Mouse (Mus musculus): Measurements from ENCODE around the gene Slc2a13. TPM values are rescaled to one million over a fixed set of nuclear protein-coding genes. Genes with fewer than 3 reads are reported as not detected.

The Slc2a13 gene
- total RNA-seq, 2 experiments from 2014 or later: 1.0 to 1.1 TPM

- DNase-seq: no peak
- intact Hi-C loops (cut with DNase I): no loop called here
Observed at GRCm38 (mm10) chr15:91378751-91379325, 194.2 kb downstream of the Slc2a13 start.

GRCm38 (mm10) chr15:91377568-91377967 lies 195.5 kb downstream of the Slc2a13 start:
- intact Hi-C loops (cut with DNase I): no loop called here
- DNase-seq: no peak

GRCm38 (mm10) chr15:91377105-91377504 lies 196.0 kb downstream of the Slc2a13 start:
- no peak for DNase-seq
- intact Hi-C loops (cut with DNase I): no loop called here

GRCm38 (mm10) chr15:91374441-91374840 lies 198.6 kb downstream of the Slc2a13 start:
- DNase-seq: no peak
- intact Hi-C loops (cut with DNase I): no loop called here

GRCm38 (mm10) chr15:91373203-91373584 lies 199.9 kb downstream of the Slc2a13 start:
- intact Hi-C loops (cut with DNase I): no loop called here
- DNase-seq: peak; percentile 20 to 26

GRCm38 (mm10) chr15:91372464-91373202 lies 200.4 kb downstream of the Slc2a13 start:
- intact Hi-C loops (cut with DNase I): no loop called here
- DNase-seq: no peak

- no peak for DNase-seq
- intact Hi-C loops (cut with DNase I): no loop called here
Observed at GRCm38 (mm10) chr15:91371859-91372394, 201.1 kb downstream of the Slc2a13 start.

- intact Hi-C loops (cut with DNase I): no loop called here
- no peak for DNase-seq
Observed at GRCm38 (mm10) chr15:91369736-91370449, 203.2 kb downstream of the Slc2a13 start.

- DNase-seq: no peak
- intact Hi-C loops (cut with DNase I): no loop called here
Observed at GRCm38 (mm10) chr15:91360495-91360894, 212.6 kb downstream of the Slc2a13 start.

- intact Hi-C loops (cut with DNase I): no loop called here
- no peak for DNase-seq
Observed at GRCm38 (mm10) chr15:91351006-91351405, 222.1 kb downstream of the Slc2a13 start.

GRCm38 (mm10) chr15:91338350-91338749 lies 234.7 kb downstream of the Slc2a13 start:
- intact Hi-C loops (cut with DNase I): no loop called here
- no peak for DNase-seq

- intact Hi-C loops (cut with DNase I): no loop called here
- no peak for DNase-seq
Observed at GRCm38 (mm10) chr15:91334416-91334900, 238.6 kb downstream of the Slc2a13 start.

- intact Hi-C loops (cut with DNase I): no loop called here
- no peak for DNase-seq
Observed at GRCm38 (mm10) chr15:91327748-91328147, 245.3 kb downstream of the Slc2a13 start.

GRCm38 (mm10) chr15:91327023-91327422 lies 246.0 kb downstream of the Slc2a13 start:
- no peak for DNase-seq
- intact Hi-C loops (cut with DNase I): no loop called here

- intact Hi-C loops (cut with DNase I): no loop called here
- DNase-seq: no peak
Observed at GRCm38 (mm10) chr15:91319376-91319775, 253.7 kb downstream of the Slc2a13 start.

- intact Hi-C loops (cut with DNase I): no loop called here
- peak; percentile 40 to 44 for DNase-seq
Observed at GRCm38 (mm10) chr15:91316964-91317363, 256.1 kb downstream of the Slc2a13 start.

GRCm38 (mm10) chr15:91314402-91315318 lies 258.4 kb downstream of the Slc2a13 start:
- peak in 1 of 2 experiments; percentile 11 for DNase-seq
- intact Hi-C loops (cut with DNase I): no loop called here

- peak; percentile 25 to 32 for DNase-seq
- intact Hi-C loops (cut with DNase I): loop anchor here (5.0 to 10.0 kb wide), 4 partner anchors 173 to 1060 kb away; no protein-coding TSS in a partner anchor
Observed at GRCm38 (mm10) chr15:91304296-91304852, 268.7 kb downstream of the Slc2a13 start.

- DNase-seq: peak; percentile 89 to 96
- intact Hi-C loops (cut with DNase I): loop anchor here (1.0 to 10.0 kb wide), 5 partner anchors 176 to 1057 kb away; no protein-coding TSS in a partner anchor
Observed at GRCm38 (mm10) chr15:91301366-91301765, 271.7 kb downstream of the Slc2a13 start.
